Mouse (Mus musculus) monocyte, adult 59 days (primary cell): Measurements from ENCODE around the gene Vav2. TPM values are rescaled to one million over a fixed set of nuclear protein-coding genes. Genes with fewer than 3 reads are reported as not detected.

Experiments
- total RNA-seq, 2 experiments: library from RNA; stranded (reverse); gene quantifications; one replicate each; pipeline ENCODE4 v1.2.4; 2023

Gene Vav2
- 10 to 100 TPM; 76.7 to 87.9 TPM for total RNA-seq

DNA sequence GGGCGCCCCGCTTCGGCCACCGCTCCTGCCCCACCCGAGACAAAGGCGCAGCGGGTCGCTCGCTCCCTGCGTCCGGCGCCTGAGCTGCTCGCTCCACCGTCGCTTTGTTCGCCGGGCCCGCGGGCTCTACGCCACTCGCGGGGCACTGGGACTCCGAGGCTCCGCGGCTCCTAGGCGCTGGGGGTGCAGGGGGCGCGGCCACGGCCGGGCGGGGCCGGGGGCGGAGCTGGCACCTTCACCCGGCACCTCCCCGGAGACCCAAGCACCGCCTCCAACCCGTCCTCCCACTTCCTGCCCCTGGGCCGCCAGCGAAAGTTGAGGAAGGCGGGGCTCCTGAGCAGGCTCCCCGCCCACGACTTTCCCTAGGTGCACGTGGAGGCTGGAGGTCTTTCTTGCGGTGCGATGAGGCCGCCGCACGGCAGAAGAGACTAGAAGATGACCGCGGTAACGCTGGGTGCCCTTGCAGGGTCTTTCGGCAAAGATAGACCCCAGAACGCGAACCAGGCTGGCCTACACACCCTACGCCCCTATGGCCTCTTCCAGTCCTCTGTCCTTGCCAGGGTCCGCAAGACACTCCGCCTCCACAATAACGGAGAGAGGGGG is at the start of gene Vav2:
Vav2 (minus strand) TSS at position 179 of the 603 bp plus-strand sequence.

DNA sequence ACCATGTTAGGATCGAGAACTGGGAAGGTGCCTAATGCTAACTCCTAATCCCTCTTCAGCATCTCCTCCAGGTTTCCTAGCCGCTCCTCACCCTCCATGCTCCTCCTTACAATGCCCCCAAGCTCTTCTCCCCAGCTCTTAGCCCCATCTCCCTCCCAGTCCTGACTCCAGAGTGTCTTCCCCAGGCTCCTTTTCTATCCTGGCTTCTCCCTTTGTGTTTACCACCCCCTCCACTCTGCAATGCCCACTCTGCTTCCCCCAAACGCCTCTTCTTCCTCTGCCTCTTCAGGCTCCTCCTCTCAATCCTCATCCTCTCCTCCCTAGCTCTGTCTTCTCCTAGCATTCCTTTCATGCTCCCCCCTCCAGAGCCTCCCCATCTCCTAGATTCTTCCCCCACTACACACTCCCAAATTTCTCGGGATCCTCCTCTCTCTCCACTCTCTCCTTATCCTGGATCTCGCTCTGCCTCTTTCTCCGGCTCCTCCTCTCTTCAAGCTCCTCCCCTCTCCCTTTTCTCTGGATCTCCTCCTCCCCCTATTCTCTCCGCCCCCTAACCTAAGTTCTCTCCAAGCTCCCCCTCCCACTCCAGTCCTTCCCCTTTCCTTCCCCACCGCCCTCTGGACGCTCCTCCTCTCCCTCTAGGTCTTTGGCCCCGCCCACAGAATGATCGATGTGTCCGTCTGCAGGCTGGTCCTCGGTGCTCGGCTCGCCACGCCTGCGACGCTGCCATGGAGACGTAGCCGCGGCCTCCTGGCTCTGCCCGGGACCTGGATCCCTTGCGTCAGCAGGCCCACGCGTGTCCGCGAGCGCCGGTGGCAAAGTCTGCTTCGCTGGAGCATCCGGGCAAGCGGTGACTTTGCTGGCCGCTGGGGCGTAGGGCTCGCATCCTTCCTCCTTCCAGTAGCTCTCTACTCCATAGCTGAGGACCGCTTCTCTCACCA is 15.2 kb upstream of the Vav2 start, which contains the start of gene Brd3os:
Brd3os (plus strand) TSS at position 558 of the 941 bp plus-strand sequence.

DNA sequence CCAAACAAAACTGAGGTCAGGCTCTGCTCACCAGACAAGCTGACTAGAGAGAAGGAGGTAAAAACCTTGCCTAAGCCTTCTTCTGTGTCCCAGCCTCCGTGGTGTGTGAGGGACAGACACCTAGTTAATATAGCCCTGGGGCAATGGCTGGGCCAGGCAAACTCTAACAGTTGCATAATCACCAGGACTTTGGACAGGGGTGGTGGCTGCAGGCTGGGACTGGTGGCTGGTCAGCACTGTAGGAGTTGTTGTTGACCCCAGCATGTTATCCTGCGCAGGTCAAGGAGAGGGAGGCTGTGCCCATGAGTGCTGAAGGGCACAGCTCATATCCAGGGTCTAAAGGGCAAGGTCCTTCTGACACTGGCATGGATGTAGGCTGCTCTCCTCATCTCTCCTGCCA is 178.6 kb downstream of the Vav2 start, which contains the start of gene Sardh:
Sardh (minus strand) TSS at position 127 of the 400 bp plus-strand sequence.

Other genes with a start within 250 kb of the Vav2 start
- gene Sardh, start 178.7 kb downstream of the Vav2 start, total RNA-seq: under 1 TPM; 0.36 to 0.42 TPM
- gene Brd3os, start 15.3 kb upstream of the Vav2 start, total RNA-seq: 1 to 10 TPM in 1 of 2 experiments, not detected in 1; 1.9 TPM
- gene Brd3, start 80.6 kb upstream of the Vav2 start, total RNA-seq: 10 to 100 TPM; 37.0 to 43.3 TPM
- gene Wdr5, start 88.1 kb upstream of the Vav2 start, total RNA-seq: 10 to 100 TPM; 28.4 to 32.7 TPM
- gene Rxra, start 249.4 kb upstream of the Vav2 start, total RNA-seq: 100 to 1,000 TPM; 123 to 126 TPM